Mouse (Mus musculus): ENCODE results near the gene Emp1.

GRCm38 (mm10) chr6:135354953-135355352 is 7.4 kb upstream of the Emp1 start:
- no peak for TF ChIP-seq EP300 (optimal IDR thresholded peaks at IDR 0.05)
- no peak for TF ChIP-seq CTCF (IDR thresholded peaks at IDR 0.05; ENCODE audit: low read depth)

All from stomach, postnatal 0 days (tissue).